In the genomic region with DNA sequence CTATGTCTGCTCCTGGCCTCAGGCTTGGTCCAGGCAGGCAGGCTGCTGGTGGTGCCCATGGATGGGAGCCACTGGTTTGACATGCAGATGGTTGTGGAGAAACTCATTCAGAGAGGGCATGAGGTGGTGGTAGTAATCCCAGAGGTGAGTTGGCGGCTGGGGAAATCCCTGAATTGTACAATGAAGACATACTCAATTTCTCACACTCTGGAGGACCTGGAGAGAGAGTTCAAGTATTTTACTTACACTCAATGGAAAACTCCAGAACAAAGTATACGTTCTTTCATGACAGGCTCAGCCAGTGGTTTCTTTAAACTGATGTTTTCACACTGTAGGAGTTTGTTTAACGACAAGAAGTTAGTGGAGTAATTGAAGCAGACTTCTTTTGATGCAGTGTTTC, we compare ENCODE assay signal across 17 mouse cellular contexts. TPM values are rescaled to one million over a fixed set of nuclear protein-coding genes. Genes with fewer than 3 reads are reported as not detected.
DNase-seq lines count a peak whose midpoint lies in the region; ATAC-seq and TF ChIP-seq lines count a peak whose summit lies in the region.
"Not testable (repeated sequence)": the region's sequence is repeated elsewhere in the genome, so short reads cannot be mapped to it uniquely, and the experiment has no call there.
"Had no signal": no experiment of that assay in that cellular context is flagged by ENCODE, and none has a peak within 500 bp of the region (broad histone marks: within the 10 kb centered on the region; RNA-seq: fewer than 3 reads in every experiment).

No protein-coding gene starts in this region.

- peak; percentile 38; the same call in 1 of the 2 replicates for ATAC-seq in liver, postnatal 0 days
- peak; percentile 58 for ATAC-seq in lung, postnatal 0 days

- in situ Hi-C loops in CH12.LX (cut with MboI; ENCODE audit: low pct_ligation_motif_present, low pct_unique_long_range_greater_than_20kb, low sequenced_read_pairs), result not testable (repeated sequence)

- H3K36me3 ChIP-seq in CH12.LX (replicated peaks in 1 of 2; ENCODE audit: control insufficient read depth in 1 of 2, insufficient read depth in 1 of 2, low read length in 1 of 2); liver, adult 2 months (ENCODE audit: control insufficient read depth, insufficient read depth, low read length); liver, postnatal 0 days (replicated peaks; ENCODE audit: insufficient read depth, low read length); lung, postnatal 0 days (ENCODE audit: insufficient read depth, low read length): not testable (repeated sequence)

- H3K4me2 ChIP-seq in CH12.LX (ENCODE audit: insufficient read depth, low read depth, poor library complexity, severe bottlenecking); liver, postnatal 0 days (ENCODE audit: low read depth, low read length); lung, postnatal 0 days (replicated peaks; ENCODE audit: low read depth, low read length): not testable (repeated sequence)

- not testable (repeated sequence) for H3K4me3 ChIP-seq in CH12.LX (replicated peaks in 1 of 3; ENCODE audit: low read depth in 2 of 3, low read length in 2 of 3, poor library complexity in 1 of 3); liver, postnatal 0 days (ENCODE audit: low read depth, low read length); lung, postnatal 0 days (ENCODE audit: low read depth, low read length)
- H3K4me3 ChIP-seq in liver, adult 2 months (ENCODE audit: insufficient read depth, low read depth, low read length), result peak overlapping the region; percentile 71

- dilution Hi-C loops in CH12.LX (cut with MboI; ENCODE audit: extremely low pct_ligation_motif_present, extremely low pct_unique_long_range_greater_than_20kb, low sequenced_read_pairs), result not testable (repeated sequence)

- peaks cover 2 to 11% of the 10 kb centered on the region in 2 experiments; a peak in 3 of 4 replicates for H3K4me1 ChIP-seq in CH12.LX (ENCODE audit: control insufficient read depth in 1 of 2, insufficient read depth in 2 of 2)
- H3K4me1 ChIP-seq in liver, adult 2 months (ENCODE audit: control insufficient read depth, insufficient read depth, low read length), result peaks cover 18% of the 10 kb centered on the region
- H3K4me1 ChIP-seq in liver, postnatal 0 days (ENCODE audit: insufficient read depth); lung, postnatal 0 days (ENCODE audit: insufficient read depth, low read depth, low read length): not testable (repeated sequence)

- H3K27me3 ChIP-seq in CH12.LX (replicated peaks); liver, adult 2 months (ENCODE audit: control insufficient read depth, insufficient read depth, low read length); liver, postnatal 0 days (ENCODE audit: insufficient read depth, low read length); lung, postnatal 0 days (replicated peaks; ENCODE audit: insufficient read depth, low read length): not testable (repeated sequence)

- not testable (repeated sequence) for TF ChIP-seq CTCF in CH12.LX (conservative IDR thresholded peaks at IDR 0.05 in 1 of 2, IDR thresholded peaks at IDR 0.05 in 1 of 2; ENCODE audit: low read depth in 2 of 2, low read length in 2 of 2); liver, adult 2 months (IDR thresholded peaks at IDR 0.05; ENCODE audit: low read depth, low read length); liver, postnatal 0 days (IDR thresholded peaks at IDR 0.05; ENCODE audit: low read depth); lung, postnatal 0 days (IDR thresholded peaks at IDR 0.05)

- peak; percentile 15 for DNase-seq in CH12.LX (ENCODE audit: extremely low read depth)
- peak; percentile 57 for DNase-seq in heart, adult 11 months
- not testable (repeated sequence) for DNase-seq in liver, adult 2 months (ENCODE audit: extremely low read depth, low read depth, low spot score); liver, postnatal 0 days
- peak; percentile 61 for DNase-seq in lung, postnatal 0 days (ENCODE audit: low spot score)

- TF ChIP-seq POLR2A in CH12.LX (IDR thresholded peaks at IDR 0.05; ENCODE audit: low read depth, low read length); liver, adult 2 months (IDR thresholded peaks at IDR 0.05; ENCODE audit: extremely low read depth, insufficient read depth, low read length): not testable (repeated sequence)

- not testable (repeated sequence) for TF ChIP-seq EP300 in CH12.LX (IDR thresholded peaks at IDR 0.05; ENCODE audit: low read length); liver, postnatal 0 days (IDR thresholded peaks at IDR 0.05; ENCODE audit: low read depth); lung, postnatal 0 days (IDR thresholded peaks at IDR 0.05)

- H3K79me2 ChIP-seq in CH12.LX (replicated peaks; ENCODE audit: control insufficient read depth, extremely low read depth, insufficient read depth, poor library complexity, severe bottlenecking); liver, adult 2 months (ENCODE audit: control insufficient read depth, insufficient read depth, low read length): not testable (repeated sequence)

- TF ChIP-seq RAD21 in CH12.LX (IDR thresholded peaks at IDR 0.05; ENCODE audit: low read depth, low read length), result not testable (repeated sequence)

- H3K9ac ChIP-seq in CH12.LX (ENCODE audit: insufficient read depth, low read depth); lung, postnatal 0 days (replicated peaks; ENCODE audit: low read depth): not testable (repeated sequence)
- H3K9ac ChIP-seq in liver, adult 2 months (ENCODE audit: low read depth, low read length), result peak overlapping the region; percentile 77
- peak overlapping the region; percentile 26; the same call in 1 of the 2 replicates for H3K9ac ChIP-seq in liver, postnatal 0 days (replicated peaks)

- not testable (repeated sequence) for H3K9me3 ChIP-seq in CH12.LX (replicated peaks; ENCODE audit: low read length); liver, postnatal 0 days (ENCODE audit: low read length); lung, postnatal 0 days (ENCODE audit: low read length)

- not testable (repeated sequence) for H3K27ac ChIP-seq in CH12.LX (ENCODE audit: insufficient read depth, low read depth); liver, postnatal 0 days (ENCODE audit: low read depth); lung, postnatal 0 days (ENCODE audit: low read length)
- peak overlapping the region; percentile 81 for H3K27ac ChIP-seq in liver, adult 2 months (replicated peaks; ENCODE audit: insufficient read depth, low read depth, low read length)

- WGBS in liver, adult 2 months, result 52% methylated on average over 3 of the region's 3 CpGs
- WGBS in liver, postnatal 0 days (ENCODE audit: insufficient replicate concordance), result 71% methylated on average over 3 of the region's 3 CpGs
- WGBS in lung, postnatal 0 days, result 29% methylated on average over 3 of the region's 3 CpGs

TF ChIP-seq in CH12.LX, 34 proteins besides CTCF, POLR2A, EP300 and RAD21:
- TF ChIP-seq IRF4 (IDR thresholded peaks at IDR 0.05; ENCODE audit: low read depth, low read length), result 0 out of 2 replicates have a peak, but pooled peaks have one; percentile 21

RNA-seq across cellular contexts. Expression of gene Usp40, which starts 16.9 kb away (rescaled TPM):
- total RNA-seq in CH12.LX (2012; rRNA removed) (12.7 and 14.4 TPM in 2 replicates), CH12.LX (2014; rRNA removed) (15.4 and 16.9 TPM in 2 replicates)
- 14.0 and 14.8 TPM in 2 replicates for polyA plus RNA-seq in CH12.LX (2012; ENCODE audit: insufficient read length, low read depth)
- total RNA-seq in liver, adult 2 months (2014; rRNA removed), result 29.4 and 29.8 TPM in 2 replicates
- polyA plus RNA-seq in liver, adult 2 months (2012; rRNA removed), result 6.4 and 8.6 TPM in 2 replicates
- polyA plus RNA-seq in liver, postnatal 0 days (2015; fragmentation: Nextera tagmentation; extraction: Ambion mirVana), result 7.3 and 9.2 TPM in 2 replicates
- polyA plus RNA-seq in lung, postnatal 0 days (2015; fragmentation: Nextera tagmentation; extraction: Ambion mirVana), result 16.3 and 19.3 TPM in 2 replicates

RNA-seq across cellular contexts. Expression of gene Ugt1a10, which starts 29.9 kb away (rescaled TPM):
- total RNA-seq in CH12.LX (2012; rRNA removed) (not detected in 2 replicates), CH12.LX (2014; rRNA removed) (not detected in 2 replicates)
- not detected in 2 replicates for polyA plus RNA-seq in CH12.LX (2012; ENCODE audit: insufficient read length, low read depth)
- 6.4 and 6.9 TPM in 2 replicates for total RNA-seq in liver, adult 2 months (2014; rRNA removed)
- 1.2 and 2.8 TPM in 2 replicates for polyA plus RNA-seq in liver, adult 2 months (2012; rRNA removed)
- 0.21 and 0.45 TPM in 2 replicates for polyA plus RNA-seq in liver, postnatal 0 days (2015; fragmentation: Nextera tagmentation; extraction: Ambion mirVana)
- polyA plus RNA-seq in lung, postnatal 0 days (2015; fragmentation: Nextera tagmentation; extraction: Ambion mirVana), result not detected in 2 replicates
- total RNA-seq: adrenal gland, adult 2 months; adrenal gland, adult 8-10 months; adrenal gland, postnatal 25 days; ES-E14; MEL had no signal
- polyA plus RNA-seq: activated CD4-positive, CD25-positive, alpha-beta regulatory T cell, adult 4 months; adrenal gland, adult 2 months; brain, embryonic 14.5 days; C2C12; CD4-positive, CD25-positive, alpha-beta regulatory T cell, adult 4 months; cerebellum, adult 2 months; G1E had no signal

RNA-seq across cellular contexts. Expression of gene Ugt1a9, which starts 45.4 kb away (rescaled TPM):
- not detected in 2 replicates for total RNA-seq in CH12.LX (2012; rRNA removed)
- total RNA-seq in CH12.LX (2014; rRNA removed), result not detected in 2 replicates
- not detected in 2 replicates for polyA plus RNA-seq in CH12.LX (2012; ENCODE audit: insufficient read length, low read depth)
- total RNA-seq in liver, adult 2 months (2014; rRNA removed), result 177 and 194 TPM in 2 replicates
- 142 and 259 TPM in 2 replicates for polyA plus RNA-seq in liver, adult 2 months (2012; rRNA removed)
- 0.54 and 0.56 TPM in 2 replicates for polyA plus RNA-seq in liver, postnatal 0 days (2015; fragmentation: Nextera tagmentation; extraction: Ambion mirVana)
- 0.13 TPM in 1 of 2 replicates, not detected in the other for polyA plus RNA-seq in lung, postnatal 0 days (2015; fragmentation: Nextera tagmentation; extraction: Ambion mirVana)
- total RNA-seq: adrenal gland, adult 18-20 months; adrenal gland, postnatal 25 days; ES-E14; MEL had no signal
- polyA plus RNA-seq: adrenal gland, adult 2 months; brain, embryonic 14.5 days; C2C12; CD4-positive, CD25-positive, alpha-beta regulatory T cell, adult 4 months; cerebellum, adult 2 months; G1E had no signal

Comparison
In these comparisons a context has a peak if more than half of its experiments do, and no peak if none do; other contexts are left out.
1. RNA of gene Ugt1a9, which starts 45.4 kb away (polyA plus RNA-seq): 142 to 259 TPM in liver, adult 2 months; 0.54 to 0.56 TPM in liver, postnatal 0 days, 0.13 TPM in lung, postnatal 0 days and not detected in CH12.LX; every median in the first group is over 10 times any median in the second.